Mouse (Mus musculus): ENCODE results near the gene Zfp991. TPM values are rescaled to one million over a fixed set of nuclear protein-coding genes. Genes with fewer than 3 reads are reported as not detected.
"Not testable (repeated sequence)": the region's sequence is repeated elsewhere in the genome, so short reads cannot be mapped to it uniquely, and the experiment has no call there.

Zfp991 gene
- polyA plus RNA-seq, 1 experiment = 3.3 TPM

- not testable (repeated sequence) for H3K4me3 ChIP-seq (ENCODE audit: insufficient read depth, low read depth, low read length); H3K27ac ChIP-seq (replicated peaks; ENCODE audit: low read depth, low read length); H3K4me1 ChIP-seq (ENCODE audit: control insufficient read depth, insufficient read depth, insufficient read length, low read length)
Measured at GRCm38 (mm10) chr4:147165282-147165681, 33.4 kb downstream of the Zfp991 start.

GRCm38 (mm10) chr4:147170547-147170946 lies 38.7 kb downstream of the Zfp991 start:
- not testable (repeated sequence) for H3K4me3 ChIP-seq (ENCODE audit: insufficient read depth, low read depth, low read length); H3K4me1 ChIP-seq (ENCODE audit: control insufficient read depth, insufficient read depth, insufficient read length, low read length); H3K27ac ChIP-seq (replicated peaks; ENCODE audit: low read depth, low read length)

- not testable (repeated sequence) for H3K4me1 ChIP-seq (ENCODE audit: control insufficient read depth, insufficient read depth, insufficient read length, low read length); H3K4me3 ChIP-seq (ENCODE audit: insufficient read depth, low read depth, low read length); H3K27ac ChIP-seq (replicated peaks; ENCODE audit: low read depth, low read length)
Measured at GRCm38 (mm10) chr4:147171557-147171956, 39.7 kb downstream of the Zfp991 start.

GRCm38 (mm10) chr4:147176279-147176880 lies 44.5 kb downstream of the Zfp991 start:
- H3K27ac ChIP-seq (replicated peaks; ENCODE audit: low read depth, low read length); H3K4me3 ChIP-seq (ENCODE audit: insufficient read depth, low read depth, low read length); H3K4me1 ChIP-seq (ENCODE audit: control insufficient read depth, insufficient read depth, insufficient read length, low read length): not testable (repeated sequence)

- not testable (repeated sequence) for H3K27ac ChIP-seq (replicated peaks; ENCODE audit: low read depth, low read length); H3K4me3 ChIP-seq (ENCODE audit: insufficient read depth, low read depth, low read length); H3K4me1 ChIP-seq (ENCODE audit: control insufficient read depth, insufficient read depth, insufficient read length, low read length)
Measured at GRCm38 (mm10) chr4:147181141-147181685, 49.4 kb downstream of the Zfp991 start.

GRCm38 (mm10) chr4:147181969-147182705 lies 50.3 kb downstream of the Zfp991 start:
- H3K4me1 ChIP-seq (ENCODE audit: control insufficient read depth, insufficient read depth, insufficient read length, low read length); H3K27ac ChIP-seq (replicated peaks; ENCODE audit: low read depth, low read length): not testable (repeated sequence)

GRCm38 (mm10) chr4:147186824-147187223 lies 55.0 kb downstream of the Zfp991 start:
- H3K4me1 ChIP-seq (ENCODE audit: control insufficient read depth, insufficient read depth, insufficient read length, low read length); H3K4me3 ChIP-seq (ENCODE audit: insufficient read depth, low read depth, low read length); H3K27ac ChIP-seq (replicated peaks; ENCODE audit: low read depth, low read length): not testable (repeated sequence)

More at GRCm38 (mm10) chr4:147181969-147182705, 50.3 kb downstream of the Zfp991 start:
- H3K4me3 ChIP-seq (ENCODE audit: insufficient read depth, low read depth, low read length) = not testable (repeated sequence)

- not testable (repeated sequence) for H3K4me3 ChIP-seq (ENCODE audit: insufficient read depth, low read depth, low read length); H3K27ac ChIP-seq (replicated peaks; ENCODE audit: low read depth, low read length); H3K4me1 ChIP-seq (ENCODE audit: control insufficient read depth, insufficient read depth, insufficient read length, low read length)
Measured at GRCm38 (mm10) chr4:147187283-147187965, 55.6 kb downstream of the Zfp991 start.

- not testable (repeated sequence) for H3K4me3 ChIP-seq (ENCODE audit: insufficient read depth, low read depth, low read length); H3K27ac ChIP-seq (replicated peaks; ENCODE audit: low read depth, low read length)
Measured at GRCm38 (mm10) chr4:147195186-147195585, 63.3 kb downstream of the Zfp991 start.

GRCm38 (mm10) chr4:147197210-147197609 lies 65.4 kb downstream of the Zfp991 start:
- H3K4me1 ChIP-seq (ENCODE audit: control insufficient read depth, insufficient read depth, insufficient read length, low read length); H3K27ac ChIP-seq (replicated peaks; ENCODE audit: low read depth, low read length); H3K4me3 ChIP-seq (ENCODE audit: insufficient read depth, low read depth, low read length): not testable (repeated sequence)

More at GRCm38 (mm10) chr4:147195186-147195585, 63.3 kb downstream of the Zfp991 start:
- not testable (repeated sequence) for H3K4me1 ChIP-seq (ENCODE audit: control insufficient read depth, insufficient read depth, insufficient read length, low read length)

GRCm38 (mm10) chr4:147199055-147199750 lies 67.4 kb downstream of the Zfp991 start:
- not testable (repeated sequence) for H3K27ac ChIP-seq (replicated peaks; ENCODE audit: low read depth, low read length); H3K4me1 ChIP-seq (ENCODE audit: control insufficient read depth, insufficient read depth, insufficient read length, low read length); H3K4me3 ChIP-seq (ENCODE audit: insufficient read depth, low read depth, low read length)

GRCm38 (mm10) chr4:147201920-147202660 lies 70.3 kb downstream of the Zfp991 start:
- H3K27ac ChIP-seq (replicated peaks; ENCODE audit: low read depth, low read length); H3K4me1 ChIP-seq (ENCODE audit: control insufficient read depth, insufficient read depth, insufficient read length, low read length); H3K4me3 ChIP-seq (ENCODE audit: insufficient read depth, low read depth, low read length): not testable (repeated sequence)

GRCm38 (mm10) chr4:147212182-147212928 lies 80.5 kb downstream of the Zfp991 start:
- not testable (repeated sequence) for H3K27ac ChIP-seq (replicated peaks; ENCODE audit: low read depth, low read length); H3K4me3 ChIP-seq (ENCODE audit: insufficient read depth, low read depth, low read length); H3K4me1 ChIP-seq (ENCODE audit: control insufficient read depth, insufficient read depth, insufficient read length, low read length)

- not testable (repeated sequence) for H3K4me1 ChIP-seq (ENCODE audit: control insufficient read depth, insufficient read depth, insufficient read length, low read length); H3K27ac ChIP-seq (replicated peaks; ENCODE audit: low read depth, low read length); H3K4me3 ChIP-seq (ENCODE audit: insufficient read depth, low read depth, low read length)
Measured at GRCm38 (mm10) chr4:147214233-147214632, 82.4 kb downstream of the Zfp991 start.

Measured in brown adipose tissue, adult 24 weeks (tissue).